ENCODE assay signal across 27 mouse cellular contexts in genomic region chr8:30677423-30677822, GRCm38 (mm10).
DNase-seq lines count a peak whose midpoint lies in the region; ATAC-seq and TF ChIP-seq lines count a peak whose summit lies in the region.
"Had no signal": no experiment of that assay in that cellular context is flagged by ENCODE, and none has a peak within 500 bp of the region (broad histone marks: within the 10 kb centered on the region; RNA-seq: fewer than 3 reads in every experiment).

No protein-coding gene starts in this region.

- no peak overlapping the region for H3K9ac ChIP-seq in heart, postnatal 0 days (replicated peaks; ENCODE audit: low read depth, low read length)
- no peak overlapping the region for H3K9ac ChIP-seq in heart, embryonic 11.5 days (ENCODE audit: low read depth, low read length)
- H3K9ac ChIP-seq in MEL (ENCODE audit: control insufficient read depth, low read depth, low read length, poor library complexity, severe bottlenecking) = no peak overlapping the region
- no peak overlapping the region for H3K9ac ChIP-seq in hindbrain, embryonic 12.5 days
- no peak overlapping the region for H3K9ac ChIP-seq in forebrain, embryonic 15.5 days (replicated peaks)
- H3K9ac ChIP-seq: embryonic facial prominence, embryonic 13.5 days; embryonic facial prominence, embryonic 15.5 days; forebrain, embryonic 12.5 days; forebrain, postnatal 0 days had no signal

- no peaks in the 10 kb centered on the region for H3K79me2 ChIP-seq in MEL (ENCODE audit: control insufficient read depth, insufficient read depth, low read length, poor library complexity)

- no peaks in the 10 kb centered on the region for H3K4me1 ChIP-seq in heart, postnatal 0 days (ENCODE audit: control insufficient read depth, insufficient read depth)
- H3K4me1 ChIP-seq in heart, embryonic 11.5 days (ENCODE audit: control insufficient read depth, insufficient read depth, low read length) = no peaks in the 10 kb centered on the region
- H3K4me1 ChIP-seq in MEL (ENCODE audit: control insufficient read depth in 1 of 2, insufficient read depth in 2 of 2, low read length in 2 of 2) = no peaks in the 10 kb centered on the region
- no peaks in the 10 kb centered on the region for H3K4me1 ChIP-seq in hindbrain, embryonic 12.5 days
- no peaks in the 10 kb centered on the region for H3K4me1 ChIP-seq in forebrain, embryonic 15.5 days
- H3K4me1 ChIP-seq: embryonic facial prominence, embryonic 13.5 days; embryonic facial prominence, embryonic 15.5 days; forebrain, embryonic 10.5 days; forebrain, embryonic 12.5 days had no signal

- no peak overlapping the region for H3K27ac ChIP-seq in heart, postnatal 0 days (ENCODE audit: low read depth)
- no peak overlapping the region for H3K27ac ChIP-seq in heart, embryonic 11.5 days (ENCODE audit: low read depth, low read length)
- H3K27ac ChIP-seq in MEL (ENCODE audit: control insufficient read depth, low read depth, low read length) = no peak overlapping the region
- no peak overlapping the region for H3K27ac ChIP-seq in hindbrain, embryonic 12.5 days
- H3K27ac ChIP-seq in forebrain, embryonic 15.5 days (replicated peaks) = no peak overlapping the region
- H3K27ac ChIP-seq: embryonic facial prominence, embryonic 13.5 days; embryonic facial prominence, embryonic 15.5 days; forebrain, embryonic 10.5 days; forebrain, embryonic 12.5 days had no signal

- 76% methylated on average over 1 of the region's 1 CpGs for WGBS in heart, postnatal 0 days
- WGBS in heart, embryonic 11.5 days (ENCODE audit: insufficient replicate concordance) = 91% methylated on average over 1 of the region's 1 CpGs
- WGBS in hindbrain, embryonic 12.5 days = 87% methylated on average over 1 of the region's 1 CpGs
- 83% methylated on average over 1 of the region's 1 CpGs for WGBS in forebrain, embryonic 15.5 days

- DNase-seq in heart, postnatal 0 days (ENCODE audit: low spot score) = peak; percentile 23
- peak; percentile 8 for DNase-seq in MEL (ENCODE audit: low read depth, low spot score)
- no peak for DNase-seq in cerebellum, adult 18-20 months
- DNase-seq: adrenal gland, adult 2 months; adrenal gland, postnatal 10 days; adrenal gland, postnatal 25 days; B cell, adult 2 months; cerebellum, adult 11 months; cerebellum, adult 2 months; cerebellum, adult 9-10 months; cerebellum, postnatal 10 days; cerebellum, postnatal 25 days; embryo, embryonic 11 days; forebrain, postnatal 0 days had no signal

- no peak overlapping the region for H3K4me2 ChIP-seq in heart, postnatal 0 days (ENCODE audit: low read depth, low read length)
- no peak overlapping the region for H3K4me2 ChIP-seq in heart, embryonic 11.5 days
- no peak overlapping the region for H3K4me2 ChIP-seq in hindbrain, embryonic 12.5 days (replicated peaks)
- H3K4me2 ChIP-seq in forebrain, embryonic 15.5 days (replicated peaks) = no peak overlapping the region
- H3K4me2 ChIP-seq: embryonic facial prominence, embryonic 13.5 days; embryonic facial prominence, embryonic 15.5 days; forebrain, embryonic 12.5 days had no signal

- TF ChIP-seq RAD21 in MEL (IDR thresholded peaks at IDR 0.05; ENCODE audit: low read depth, low read length) = no peak

- H3K4me3 ChIP-seq in heart, postnatal 0 days (ENCODE audit: low read depth, low read length) = no peak overlapping the region
- no peak overlapping the region for H3K4me3 ChIP-seq in heart, embryonic 11.5 days (ENCODE audit: low read depth, low read length)
- no peak overlapping the region for H3K4me3 ChIP-seq in MEL (ENCODE audit: control insufficient read depth in 1 of 2, insufficient read depth in 1 of 2, low read depth in 2 of 2, low read length in 2 of 2)
- no peak overlapping the region for H3K4me3 ChIP-seq in hindbrain, embryonic 12.5 days
- no peak overlapping the region for H3K4me3 ChIP-seq in forebrain, embryonic 15.5 days
- H3K4me3 ChIP-seq: embryonic facial prominence, embryonic 13.5 days; embryonic facial prominence, embryonic 15.5 days; erythroblast, embryonic 14.5 days; forebrain, embryonic 10.5 days; forebrain, embryonic 12.5 days had no signal

- ATAC-seq in heart, postnatal 0 days (ENCODE audit: insufficient read depth, low read depth) = no peak
- ATAC-seq in heart, embryonic 11.5 days (replicated peaks; ENCODE audit: insufficient number of reproducible peaks, low FRiP score, low TSS enrichment) = no peak
- peak; percentile 68 for ATAC-seq in megakaryocyte progenitor cell, adult 5-6 weeks (replicated peaks; ENCODE audit: poor library complexity)
- no peak for ATAC-seq in hindbrain, embryonic 12.5 days (ENCODE audit: low FRiP score)
- ATAC-seq in forebrain, embryonic 15.5 days (replicated peaks) = no peak
- ATAC-seq: CD4-positive, CD25-positive, alpha-beta regulatory T cell, adult 4 months; forebrain, embryonic 14.5 days; forebrain, postnatal 0 days had no signal

- no peak for TF ChIP-seq EP300 in heart, postnatal 0 days (IDR thresholded peaks at IDR 0.05; ENCODE audit: low read depth)
- TF ChIP-seq EP300 in MEL (IDR thresholded peaks at IDR 0.05; ENCODE audit: low read depth in 1 of 2, low read length in 2 of 2) = no peak

- TF ChIP-seq POLR2A in MEL (IDR thresholded peaks at IDR 0.05; ENCODE audit: control insufficient read depth in 1 of 2, insufficient read depth in 1 of 2, low read depth in 1 of 2, low read length in 2 of 2, poor library complexity in 1 of 2) = no peak

- H3K9me3 ChIP-seq in heart, postnatal 0 days (replicated peaks; ENCODE audit: control insufficient read depth, low read length) = peaks cover 3% of the 10 kb centered on the region; the same call in 1 of the 2 replicates
- no peaks in the 10 kb centered on the region for H3K9me3 ChIP-seq in heart, embryonic 11.5 days (replicated peaks; ENCODE audit: control insufficient read depth, low read length)
- H3K9me3 ChIP-seq in MEL (replicated peaks; ENCODE audit: insufficient read depth, low read length) = no peaks in the 10 kb centered on the region
- H3K9me3 ChIP-seq in hindbrain, embryonic 12.5 days (replicated peaks) = no peaks in the 10 kb centered on the region
- no peaks in the 10 kb centered on the region for H3K9me3 ChIP-seq in forebrain, embryonic 15.5 days
- H3K9me3 ChIP-seq: embryonic facial prominence, embryonic 13.5 days; embryonic facial prominence, embryonic 15.5 days; forebrain, embryonic 10.5 days; forebrain, embryonic 12.5 days had no signal

- no peaks in the 10 kb centered on the region for H3K27me3 ChIP-seq in heart, postnatal 0 days (ENCODE audit: control insufficient read depth, insufficient read depth, low read length)
- no peaks in the 10 kb centered on the region for H3K27me3 ChIP-seq in heart, embryonic 11.5 days (ENCODE audit: control insufficient read depth, insufficient read depth, low read length)
- H3K27me3 ChIP-seq in MEL (ENCODE audit: control insufficient read depth in 1 of 2, insufficient read depth in 2 of 2, low read length in 2 of 2) = no peaks in the 10 kb centered on the region
- H3K27me3 ChIP-seq in hindbrain, embryonic 12.5 days = no peaks in the 10 kb centered on the region
- no peaks in the 10 kb centered on the region for H3K27me3 ChIP-seq in forebrain, embryonic 15.5 days
- H3K27me3 ChIP-seq: CH12.LX; embryonic facial prominence, embryonic 13.5 days; embryonic facial prominence, embryonic 15.5 days; forebrain, embryonic 12.5 days had no signal

- no peaks in the 10 kb centered on the region for H3K36me3 ChIP-seq in heart, postnatal 0 days (replicated peaks; ENCODE audit: control insufficient read depth, insufficient read depth, low read length)
- H3K36me3 ChIP-seq in heart, embryonic 11.5 days (ENCODE audit: control insufficient read depth, insufficient read depth, low read length) = no peaks in the 10 kb centered on the region
- no peaks in the 10 kb centered on the region for H3K36me3 ChIP-seq in MEL (ENCODE audit: control insufficient read depth in 1 of 2, insufficient read depth in 2 of 2, low read length in 2 of 2)
- H3K36me3 ChIP-seq in hindbrain, embryonic 12.5 days = no peaks in the 10 kb centered on the region
- no peaks in the 10 kb centered on the region for H3K36me3 ChIP-seq in forebrain, embryonic 15.5 days
- H3K36me3 ChIP-seq: embryonic facial prominence, embryonic 13.5 days; embryonic facial prominence, embryonic 15.5 days; forebrain, embryonic 10.5 days; forebrain, embryonic 12.5 days; G1E had no signal

- no peak for TF ChIP-seq CTCF in heart, postnatal 0 days (IDR thresholded peaks at IDR 0.05; ENCODE audit: low read depth)
- no peak for TF ChIP-seq CTCF in MEL (IDR thresholded peaks at IDR 0.05 in 2 of 3, conservative IDR thresholded peaks at IDR 0.05 in 1 of 3; ENCODE audit: control insufficient read depth in 1 of 3, insufficient read depth in 1 of 3, low read depth in 2 of 3, low read length in 3 of 3, poor library complexity in 1 of 3, severe bottlenecking in 1 of 3)

TF ChIP-seq in MEL, 35 proteins besides CTCF, POLR2A, EP300 and RAD21:
- TF ChIP-seq MEF2A (IDR thresholded peaks at IDR 0.05; ENCODE audit: extremely low read depth, insufficient replicate concordance, low read depth, low read length, poor library complexity, severe bottlenecking) (no peak), ZKSCAN1 (IDR thresholded peaks at IDR 0.05; ENCODE audit: low read depth, low read length) (no peak), GABPA (IDR thresholded peaks at IDR 0.05; ENCODE audit: low read depth, low read length) (no peak), ZMIZ1 (IDR thresholded peaks at IDR 0.05; ENCODE audit: low read depth, low read length) (no peak), USF2 (IDR thresholded peaks at IDR 0.05; ENCODE audit: borderline replicate concordance in 1 of 2, insufficient read depth in 1 of 2, low read depth in 1 of 2, low read length in 2 of 2) (no peak), RCOR1 (IDR thresholded peaks at IDR 0.05; ENCODE audit: low read depth, low read length) (no peak), E2F4 (IDR thresholded peaks at IDR 0.05; ENCODE audit: borderline replicate concordance, low read depth, low read length) (no peak), UBTF (IDR thresholded peaks at IDR 0.05; ENCODE audit: borderline replicate concordance, insufficient read depth, low read depth, low read length) (no peak), TAL1 (IDR thresholded peaks at IDR 0.05; ENCODE audit: low read length) (no peak), MYC (IDR thresholded peaks at IDR 0.05; ENCODE audit: low read depth, low read length) (no peak), MYB (IDR thresholded peaks at IDR 0.05; ENCODE audit: low read depth, low read length) (no peak), HCFC1 (IDR thresholded peaks at IDR 0.05; ENCODE audit: low read depth, low read length) (no peak), NELFE (IDR thresholded peaks at IDR 0.05; ENCODE audit: low read depth, low read length) (no peak), GATA1 (IDR thresholded peaks at IDR 0.05; ENCODE audit: low read depth, low read length) (no peak), USF1 (IDR thresholded peaks at IDR 0.05; ENCODE audit: low read depth, low read length) (no peak), SIN3A (IDR thresholded peaks at IDR 0.05; ENCODE audit: low read length) (no peak), TBP (IDR thresholded peaks at IDR 0.05; ENCODE audit: low read depth, low read length) (no peak), POLR2AphosphoS2 (IDR thresholded peaks at IDR 0.05; ENCODE audit: low read length) (no peak), ETS1 (IDR thresholded peaks at IDR 0.05; ENCODE audit: low read depth, low read length) (no peak)

Comparison
In these comparisons a context has a peak if more than half of its experiments do, and no peak if none do; other contexts are left out.
1. DNase-seq: peak in heart, postnatal 0 days (single experiment) and MEL (single experiment); none in cerebellum, adult 18-20 months (0 of 2).